Mouse (Mus musculus) c-Kit-positive CD71-positive TER-119-positive erythroid progenitor cells, embryonic 14.5 days (primary cell): Measurements from ENCODE around the gene Spink2.
"Not testable (repeated sequence)": the region's sequence is repeated elsewhere in the genome, so short reads cannot be mapped to it uniquely, and the experiment has no call there.

Experiments used
- DNase-seq: peaks from one replicate; pipeline ENCODE4 v3.0.0-alpha.2; 2013; ENCODE audit warnings: low spot score

Gene Spink2

DNA sequence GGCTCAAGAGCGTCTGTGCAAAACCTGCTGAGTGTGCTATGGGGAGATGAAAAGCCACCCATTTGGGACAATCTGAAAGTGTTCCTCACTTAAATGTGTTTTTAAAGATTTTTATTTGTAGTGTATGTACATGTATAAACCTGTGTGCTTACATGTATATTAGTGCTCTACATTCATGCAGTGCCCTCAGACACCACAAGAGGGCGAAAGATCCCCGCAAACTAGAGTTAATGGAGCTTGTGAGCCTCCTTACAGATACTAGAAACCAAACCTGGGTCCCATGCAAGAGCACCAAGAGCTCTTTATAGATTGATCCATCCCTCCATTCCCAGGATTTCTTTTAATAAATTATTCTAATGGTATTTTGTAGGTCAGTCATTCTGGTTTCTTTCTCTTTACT, 17.3 kb downstream of the Spink2 start:
- DNase-seq, result peak; percentile 69

DNA sequence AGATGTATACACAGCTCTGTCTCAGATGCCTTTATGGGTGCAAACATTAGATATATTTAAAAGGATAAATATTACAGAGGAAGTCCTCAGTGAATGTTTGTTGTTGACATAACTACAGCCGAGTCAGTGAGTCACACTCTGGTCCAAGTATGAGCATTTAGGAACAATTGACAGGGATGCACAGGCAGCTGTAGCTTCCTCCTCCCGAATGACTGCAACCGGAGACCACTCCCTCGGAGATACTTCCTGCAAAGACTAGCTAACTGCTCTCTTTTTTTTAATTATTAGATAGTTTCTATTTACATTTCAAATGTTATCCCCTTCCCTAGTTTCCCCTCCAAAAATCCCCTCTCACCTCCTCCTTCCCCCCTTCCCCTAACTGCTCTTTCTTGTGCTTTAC, 18.0 kb downstream of the Spink2 start:
- DNase-seq, result no peak

DNA sequence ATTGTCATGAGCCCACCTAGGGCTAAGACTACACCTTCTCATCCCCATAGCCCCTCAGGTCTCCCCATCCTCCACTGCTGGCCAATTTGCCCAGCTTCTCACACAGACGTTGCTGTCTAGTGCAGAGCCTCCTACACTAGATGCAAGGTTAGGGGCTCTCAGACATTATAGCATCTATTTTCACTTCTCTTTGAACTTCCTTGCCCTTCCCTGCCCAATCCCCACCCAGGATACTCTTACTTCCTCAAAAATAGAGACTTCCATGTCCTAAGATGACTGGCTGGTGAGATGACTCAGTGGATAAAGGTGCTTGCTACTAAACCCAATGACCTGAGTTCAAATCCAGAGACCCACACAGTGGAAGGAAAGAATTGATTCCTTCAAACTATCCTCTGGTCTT, 19.6 kb downstream of the Spink2 start:
- no peak for DNase-seq

DNA sequence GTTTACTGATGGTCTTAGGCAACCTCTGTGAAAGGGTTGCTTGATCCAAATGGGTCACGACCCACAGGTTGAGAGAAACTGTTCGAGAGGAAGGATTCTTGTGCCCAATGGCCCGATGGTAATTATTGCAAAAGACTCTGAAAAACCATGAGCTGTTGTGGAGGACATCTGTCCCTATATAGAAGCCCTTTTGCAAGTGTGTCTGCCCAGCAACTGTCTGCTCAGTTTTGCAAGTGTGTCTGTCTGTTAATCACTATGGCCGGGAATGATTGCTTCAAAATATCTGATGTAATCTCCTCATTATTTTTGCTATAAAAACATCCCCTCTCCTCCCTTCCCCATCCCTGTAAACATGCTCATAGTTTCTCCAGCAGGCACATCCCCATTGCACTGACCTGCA, 20.2 kb downstream of the Spink2 start:
- DNase-seq, result no peak

DNA sequence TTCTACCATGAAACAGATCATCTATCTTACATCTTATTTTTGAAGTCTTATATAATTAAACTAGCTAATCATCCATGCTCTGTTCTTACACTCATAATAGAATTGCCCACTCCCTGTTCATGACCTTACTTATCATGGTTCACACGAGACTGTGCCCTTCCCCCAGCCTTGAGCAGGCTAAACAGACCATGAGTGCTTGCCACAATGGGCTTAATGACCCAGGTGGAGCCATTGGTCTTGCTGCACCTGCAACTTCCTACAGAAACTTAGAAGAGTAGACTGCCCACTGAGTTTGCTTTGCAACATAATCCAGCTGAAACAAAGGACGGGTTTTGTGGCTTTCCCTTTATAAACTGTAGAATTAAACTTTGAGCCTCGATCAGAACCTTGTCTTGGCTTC, 22.5 kb downstream of the Spink2 start:
- DNase-seq, result no peak

DNA sequence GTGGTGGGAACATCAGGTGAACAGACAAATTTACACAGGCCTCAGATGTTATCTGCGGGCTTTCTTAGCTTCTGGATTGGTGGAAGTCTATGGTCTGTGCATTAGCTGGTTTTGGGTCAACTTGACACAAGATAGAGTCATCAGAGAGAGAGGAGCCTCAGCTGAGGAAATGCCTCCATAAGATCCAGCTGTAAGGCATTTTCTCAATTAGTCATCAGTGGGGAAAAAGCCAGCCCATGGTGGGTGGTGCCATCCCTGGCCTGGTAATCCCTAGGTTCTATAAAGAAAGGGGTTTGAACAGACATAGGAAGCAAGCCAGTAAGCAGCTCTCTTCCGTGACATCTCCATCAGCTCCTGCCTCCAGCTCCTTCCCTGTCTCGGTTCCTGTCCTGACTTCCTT, 25.9 kb downstream of the Spink2 start:
- no peak for DNase-seq

DNA sequence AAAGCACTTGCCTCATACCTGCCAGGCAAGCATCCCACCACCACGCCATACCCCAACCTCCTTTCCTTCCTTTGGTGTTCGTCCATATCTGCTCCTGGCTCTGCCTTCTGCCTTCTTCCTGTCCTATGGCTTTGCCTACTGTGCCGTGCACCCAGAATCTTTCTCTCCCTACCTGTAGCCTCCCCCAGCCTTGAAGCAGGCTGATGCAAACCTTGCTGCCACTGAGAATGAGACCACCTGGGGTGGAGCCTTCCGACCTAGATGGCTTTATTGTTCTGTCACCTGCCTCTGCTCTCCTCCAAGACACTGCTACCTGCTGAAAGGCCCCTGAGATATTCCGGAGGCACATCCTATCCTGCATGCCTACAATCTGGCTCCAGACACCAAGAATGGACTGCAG, 27.4 kb downstream of the Spink2 start:
- DNase-seq, result not testable (repeated sequence)

DNA sequence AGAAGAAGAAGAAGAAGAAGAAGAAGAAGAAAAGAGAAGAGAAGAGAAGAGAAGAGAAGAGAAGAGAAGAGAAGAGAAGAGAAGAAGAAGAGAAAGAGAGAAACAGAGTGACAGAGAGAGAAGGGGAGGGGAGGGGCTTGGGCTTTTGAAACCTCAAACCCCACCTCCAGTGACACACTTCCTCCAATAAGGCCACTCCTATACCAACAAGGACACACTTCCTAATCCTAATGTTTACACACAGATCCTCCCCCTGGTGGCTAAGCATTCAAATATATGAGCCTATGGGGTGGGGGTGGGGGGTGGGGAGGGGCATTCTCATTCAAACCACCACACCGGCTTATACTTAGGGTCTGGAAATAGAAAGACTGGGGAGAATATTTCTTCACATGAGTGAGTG, 27.9 kb downstream of the Spink2 start:
- DNase-seq, result no peak

DNA sequence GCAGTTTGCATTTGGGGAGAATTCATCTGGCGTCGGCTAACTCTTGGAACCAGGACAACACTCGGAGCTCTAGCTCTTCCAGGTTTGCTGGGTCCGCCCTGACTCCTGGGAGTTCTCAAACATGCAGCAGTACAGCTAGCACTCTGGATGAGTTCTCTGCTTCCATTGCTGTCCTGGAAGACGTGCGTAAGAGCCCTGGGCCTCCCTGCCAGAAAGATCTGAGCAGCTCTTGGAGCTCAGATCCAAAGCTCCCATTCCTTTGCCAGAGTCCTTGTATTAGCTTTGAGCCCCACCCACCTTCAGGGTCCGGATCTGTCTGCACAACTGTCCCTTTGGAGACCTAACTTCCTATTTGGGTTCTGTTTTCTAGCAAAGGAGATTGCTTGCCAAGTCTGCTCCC, 29.8 kb downstream of the Spink2 start:
- DNase-seq, result no peak

DNA sequence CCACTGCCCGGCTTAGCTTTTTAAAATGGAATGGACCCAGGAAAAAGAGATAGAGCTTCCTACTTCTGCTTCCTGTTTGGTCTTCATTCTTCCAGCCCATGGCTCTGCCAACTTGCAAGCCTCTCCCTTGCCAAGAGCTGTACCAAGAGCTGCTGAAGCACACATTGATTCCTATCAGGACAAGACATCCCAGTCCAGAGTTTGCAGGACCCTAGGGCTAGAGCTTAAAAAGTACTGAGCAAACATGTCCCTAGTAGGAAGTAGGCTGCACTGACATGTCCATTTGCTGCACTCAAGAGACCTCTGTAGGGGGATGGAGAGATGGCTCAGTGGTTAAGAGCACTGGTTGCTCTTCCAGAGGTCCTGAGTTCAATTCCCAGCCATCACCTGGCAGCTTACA, 32.3 kb downstream of the Spink2 start:
- DNase-seq, result no peak

DNA sequence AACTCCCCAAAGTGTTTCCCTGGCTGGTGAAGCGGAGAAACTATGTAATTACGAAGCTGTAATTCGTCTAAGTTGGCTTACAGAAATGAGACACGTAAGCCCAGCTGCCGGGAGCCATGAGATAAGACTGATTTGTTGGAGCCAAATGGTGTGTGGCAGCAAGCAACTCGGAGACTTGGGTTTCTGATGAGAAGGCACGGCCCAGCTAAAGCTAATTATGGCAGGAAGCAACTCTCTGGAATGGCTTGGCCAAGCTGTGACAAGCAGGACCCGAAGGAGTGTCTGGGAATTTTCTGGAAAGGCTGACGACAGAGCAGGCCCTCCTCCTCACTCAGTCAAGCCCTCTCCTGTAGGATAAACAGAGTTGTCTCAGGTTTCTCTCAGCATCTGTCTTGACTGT, 33.3 kb downstream of the Spink2 start:
- DNase-seq, result no peak

DNA sequence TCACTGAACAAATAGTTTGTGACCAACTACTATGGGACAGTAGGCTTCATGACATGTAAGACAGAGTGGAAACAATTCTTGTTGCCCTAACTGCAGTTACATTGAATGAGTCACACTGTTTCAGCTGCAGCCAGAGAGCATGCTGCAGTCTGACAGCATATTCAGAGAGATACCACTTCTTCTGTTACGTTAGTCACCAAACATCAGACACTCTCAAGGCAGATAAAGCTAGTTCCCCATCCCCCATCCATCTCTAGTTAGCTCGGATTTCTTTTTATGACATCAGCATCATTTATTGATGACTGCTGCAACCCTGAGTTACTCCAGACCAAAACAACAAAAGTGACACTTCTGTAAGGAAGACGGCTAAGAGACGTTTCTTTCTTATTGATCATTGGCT, 36.5 kb downstream of the Spink2 start:
- DNase-seq, result no peak

DNA sequence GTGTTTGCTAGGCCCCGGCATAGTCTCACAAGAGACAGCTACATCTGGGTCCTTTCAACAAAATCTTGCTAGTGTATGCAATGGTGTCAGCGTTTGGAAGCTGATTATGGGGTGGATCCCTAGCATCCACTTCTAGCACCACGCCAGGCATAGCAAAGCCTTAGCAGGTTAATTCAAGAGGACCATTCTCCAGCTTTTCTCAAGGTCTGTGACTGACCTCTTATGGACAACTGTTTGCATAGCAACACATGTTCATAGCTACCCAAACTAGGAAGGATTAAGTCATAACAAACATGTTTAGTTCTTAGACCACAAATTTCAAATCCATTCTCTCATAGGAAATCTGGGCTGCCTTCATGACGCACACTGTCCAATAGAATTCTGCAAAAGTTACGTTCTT, 40.7 kb downstream of the Spink2 start:
- DNase-seq, result no peak

DNA sequence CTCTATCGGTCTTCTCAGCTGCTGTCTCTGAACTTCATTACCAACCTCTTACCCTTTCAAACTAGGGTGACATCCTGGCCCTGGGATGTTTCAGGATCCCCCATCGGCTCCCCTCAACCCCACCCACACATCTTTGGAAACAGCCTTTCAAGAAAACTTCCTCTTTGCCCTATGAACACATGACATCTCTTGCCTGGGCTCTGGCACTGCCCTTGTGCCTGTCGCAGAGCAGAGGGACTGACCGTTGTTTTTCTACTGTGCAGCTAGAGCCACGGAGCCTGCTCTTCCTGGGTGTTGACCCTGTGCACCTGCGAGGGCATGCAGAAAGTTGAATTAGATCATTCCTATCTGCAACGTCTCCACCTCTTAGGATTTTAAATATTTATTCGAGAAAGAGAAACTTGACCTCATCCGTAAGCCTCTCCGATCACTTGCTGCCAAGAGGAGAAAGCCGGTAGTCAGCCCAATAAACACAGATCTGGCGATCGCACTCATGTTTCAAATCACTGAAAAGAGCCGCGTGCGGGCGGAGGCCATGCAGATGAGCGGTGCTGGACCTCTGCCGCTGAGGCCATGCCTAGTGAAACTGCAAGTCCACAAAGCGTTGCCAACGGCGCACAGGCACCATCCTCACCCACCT, 43.8 kb downstream of the Spink2 start:
- no peak for DNase-seq

DNA sequence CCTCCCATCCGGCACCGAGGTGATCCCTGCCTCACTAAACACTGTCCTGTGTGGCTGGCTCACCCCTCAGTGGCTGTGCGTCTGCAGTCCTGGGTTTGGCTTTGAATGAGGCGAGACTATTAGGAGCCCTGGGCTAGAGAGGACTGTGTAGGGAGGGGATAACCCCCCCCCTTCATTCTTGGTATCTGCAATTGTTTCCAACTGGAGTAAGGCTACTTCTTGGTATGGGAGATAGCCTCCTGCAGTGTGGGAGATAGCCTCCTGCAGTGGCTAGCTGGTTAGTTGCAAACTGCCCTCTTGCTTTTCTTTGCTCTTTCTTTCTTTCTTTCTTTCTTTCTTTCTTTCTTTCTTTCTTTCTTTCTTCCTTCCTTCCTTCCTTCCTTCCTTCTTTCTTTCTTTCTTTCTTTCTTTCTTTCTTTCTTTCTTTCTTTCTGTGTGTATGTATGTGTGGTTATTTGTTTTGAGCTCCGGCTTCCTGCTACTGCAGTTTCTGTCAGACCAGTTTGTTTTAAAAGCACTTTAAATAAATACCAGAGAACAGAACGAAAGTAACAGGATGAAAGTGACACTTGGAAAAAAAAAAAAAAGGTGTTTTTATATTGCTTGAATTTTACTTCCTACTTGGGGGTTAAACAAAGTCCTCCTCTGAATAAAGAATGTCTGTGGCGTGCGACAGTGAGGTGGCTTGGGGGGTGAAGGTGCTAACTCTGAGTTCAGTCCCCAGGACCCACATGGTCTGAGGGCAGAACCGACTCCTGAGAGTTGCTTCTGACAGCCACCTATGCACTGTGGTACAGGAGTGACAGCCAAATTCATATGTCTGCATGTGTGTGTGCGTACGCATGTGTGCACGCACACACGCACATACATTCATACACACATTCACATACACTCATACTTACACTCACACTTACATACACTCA, 45.3 kb downstream of the Spink2 start:
- peak; percentile 70 for DNase-seq

DNA sequence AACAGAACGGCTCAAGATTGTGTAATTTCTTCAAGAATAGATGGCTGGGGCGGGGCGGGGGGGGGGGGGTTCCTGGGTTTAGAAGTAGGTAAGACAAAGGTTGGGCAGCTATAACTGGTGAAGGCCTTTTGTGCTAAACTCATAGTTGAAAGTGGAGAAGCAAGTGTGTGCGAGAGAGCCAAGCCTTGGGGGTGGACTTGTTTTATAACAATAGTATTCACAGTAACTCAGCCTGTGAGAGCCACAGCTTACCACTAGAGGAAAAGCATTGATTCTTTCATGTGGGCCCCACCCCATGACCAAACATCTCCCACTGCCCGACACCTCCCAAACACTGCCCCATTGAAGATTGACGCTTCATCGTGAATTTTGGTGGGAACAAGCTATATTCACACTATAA, 47.7 kb downstream of the Spink2 start:
- no peak for DNase-seq

DNA sequence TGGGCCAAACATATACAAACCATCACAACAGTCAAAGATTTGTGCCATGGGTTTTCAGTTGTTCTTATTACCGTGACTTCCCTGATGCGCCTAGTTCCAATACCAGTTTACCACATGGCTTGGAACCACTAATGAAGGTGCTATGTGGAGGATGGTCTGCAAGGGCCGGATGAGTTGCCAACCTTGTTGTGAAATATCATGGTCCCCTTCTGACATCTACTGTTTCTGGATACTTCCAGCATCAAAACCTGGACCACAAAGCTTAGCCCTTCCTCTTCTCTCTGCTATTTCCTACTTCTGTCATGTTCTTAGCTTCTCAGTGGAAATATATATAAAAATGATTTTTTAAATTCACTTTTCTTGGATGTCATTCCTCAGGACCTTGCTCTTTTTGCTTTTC, 48.7 kb downstream of the Spink2 start:
- no peak for DNase-seq

DNA sequence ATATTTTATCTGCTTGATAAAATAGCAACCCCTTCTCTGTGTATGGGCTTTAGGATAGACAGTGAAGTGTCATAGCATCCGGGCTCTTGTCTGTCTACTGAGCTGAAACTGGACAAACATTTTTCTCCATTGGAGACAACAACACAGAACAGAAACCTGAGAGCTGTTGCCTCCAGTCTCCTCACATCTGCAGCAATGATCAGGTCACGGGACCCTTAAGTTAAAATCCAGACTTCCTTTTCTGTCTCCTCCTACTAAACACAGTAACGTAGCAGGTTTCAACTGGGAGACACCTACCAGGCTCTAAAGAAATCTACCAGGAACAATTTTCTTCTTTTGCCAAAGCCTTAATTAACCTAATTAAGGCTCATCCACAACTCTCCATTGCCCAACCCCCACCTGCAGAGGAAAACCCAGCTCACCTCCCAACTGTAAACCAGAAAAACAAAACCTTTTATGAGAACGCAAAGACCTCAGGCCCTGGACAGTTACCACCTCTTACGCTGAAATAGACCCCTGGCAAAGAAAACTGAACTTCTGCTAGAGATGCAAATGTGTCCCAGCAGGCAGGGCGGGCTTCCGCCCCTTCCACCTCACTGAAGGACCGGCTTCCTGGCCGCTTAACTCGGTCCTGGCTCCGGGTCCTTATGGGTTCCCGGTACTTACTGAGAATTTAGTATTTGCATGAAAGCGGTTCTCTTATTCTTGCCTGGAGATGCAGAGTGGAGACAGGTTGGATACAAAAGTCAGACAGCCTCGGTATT, 53.3 kb downstream of the Spink2 start:
- DNase-seq, result no peak

DNA sequence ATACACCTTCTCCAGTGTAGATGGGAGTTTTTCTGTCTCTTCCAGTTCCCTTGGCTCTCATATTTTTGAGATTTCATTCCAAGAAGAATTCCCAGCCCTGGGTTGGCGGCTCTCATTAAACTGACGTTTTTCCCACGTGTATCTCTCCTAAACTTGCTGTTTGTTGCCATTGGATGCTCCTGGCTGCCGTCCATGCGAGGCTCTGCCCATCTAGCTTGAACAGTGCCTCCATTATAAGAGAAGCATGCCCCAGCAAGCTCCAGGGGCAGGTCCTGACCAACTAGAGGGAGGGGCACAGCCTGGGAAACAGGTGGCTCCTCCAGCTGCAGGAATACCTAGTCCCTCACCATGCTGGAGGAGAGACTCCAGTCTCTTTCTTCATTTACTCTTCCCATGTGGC, 54.3 kb downstream of the Spink2 start:
- no peak for DNase-seq

DNA sequence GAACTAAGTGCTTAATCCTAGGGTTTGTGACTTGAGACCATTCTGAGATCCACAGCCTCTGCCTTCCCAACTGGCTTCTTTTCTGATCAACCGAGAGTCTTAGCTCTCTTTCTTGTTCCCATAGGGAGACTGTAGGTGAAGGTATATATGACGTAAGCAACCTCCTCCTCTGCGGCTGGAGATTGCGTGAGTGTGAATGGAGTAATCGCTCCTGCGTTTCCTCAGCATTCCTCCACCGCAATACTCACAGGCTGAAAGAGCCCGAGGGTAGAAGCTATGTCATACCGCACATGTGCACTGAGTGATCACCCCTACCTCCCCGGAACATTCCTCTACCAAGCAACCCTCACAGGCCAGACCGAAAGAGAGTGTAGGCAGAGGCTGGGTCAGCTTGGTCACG, 55.7 kb downstream of the Spink2 start:
- no peak for DNase-seq
